Mouse (Mus musculus) kidney, adult 2 months (tissue): Measurements from ENCODE around the gene Mal.

Source experiments
- CTCF ChIP-seq: fragments of 200-500 bp; conservative IDR thresholded peaks from 2 replicates; pipeline ENCODE4 v1.5.1; 2011; ENCODE audit warnings: low read depth, mild to moderate bottlenecking, control low read depth, low read length, moderate library complexity, mixed read lengths; ENCODE audit not compliant: insufficient read depth, insufficient read length
- POLR2A ChIP-seq: fragments of 200-500 bp; IDR thresholded peaks from one replicate; pipeline ENCODE4 v1.6.1; 2011; ENCODE audit warnings: low read depth, low read length, control low read depth

DNA sequence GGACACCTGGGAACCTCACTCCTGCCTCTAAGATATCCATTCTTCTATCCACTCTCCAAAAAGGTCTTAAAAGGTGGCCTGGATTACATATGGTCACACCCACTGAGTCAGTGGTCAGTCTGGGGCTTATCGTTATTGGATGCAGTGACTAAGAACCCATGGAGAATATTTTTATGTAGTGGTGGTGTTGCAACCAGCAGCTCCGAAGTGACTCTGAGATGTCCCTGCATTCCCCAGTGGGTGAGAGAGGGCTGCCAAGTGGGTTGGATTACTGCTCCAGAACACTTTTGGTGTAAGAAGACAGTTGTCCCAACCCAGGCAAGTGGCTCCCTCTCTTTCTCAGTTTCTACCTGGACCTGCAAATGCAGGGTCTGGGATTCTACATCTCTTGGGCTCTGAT, 3.7 kb downstream of the Mal start:
- no peak for TF ChIP-seq CTCF
- no peak for TF ChIP-seq POLR2A
